Mouse (Mus musculus) stomach, embryonic 15.5 days (tissue): Measurements from ENCODE around the gene Rps19. TPM values are rescaled to one million over a fixed set of nuclear protein-coding genes. Genes with fewer than 3 reads are reported as not detected.

Source experiments
- ATAC-seq: fragments of 200-750 bp; cut with Nextera tagmentation; 2 replicates; pipeline ENCODE4 v1.8.0; 2017; ENCODE audit warnings: low read depth, moderate number of reproducible peaks, moderate TSS enrichment; ENCODE audit not compliant: insufficient read depth, low FRiP score
- H3K27ac ChIP-seq: fragments of 300-500 bp; sonication (generic); 2 replicates; pipeline ENCODE4 v1.5.1; 2015; ENCODE audit warnings: mild to moderate bottlenecking, inconsistent platforms
- H3K27me3 ChIP-seq: fragments of 300-500 bp; sonication (generic); replicated peaks from 2 replicates; pipeline ENCODE4 v1.6.1; 2015; ENCODE audit warnings: inconsistent platforms
- H3K36me3 ChIP-seq: fragments of 300-500 bp; sonication (generic); 2 replicates; pipeline ENCODE4 v1.6.1; 2015; ENCODE audit warnings: inconsistent platforms
- H3K4me1 ChIP-seq: fragments of 300-500 bp; sonication (generic); 2 replicates; pipeline ENCODE4 v1.6.1; 2015; ENCODE audit warnings: inconsistent platforms
- H3K4me2 ChIP-seq: fragments of 300-500 bp; sonication (generic); 2 replicates; pipeline ENCODE4 v1.6.1; 2015; ENCODE audit warnings: mild to moderate bottlenecking, inconsistent platforms
- H3K4me3 ChIP-seq: fragments of 300-500 bp; sonication (generic); replicated peaks from 2 replicates; pipeline ENCODE4 v1.5.1; 2015; ENCODE audit warnings: inconsistent platforms
- H3K9ac ChIP-seq: fragments of 300-500 bp; sonication (generic); 2 replicates; pipeline ENCODE4 v1.6.1; 2015; ENCODE audit warnings: inconsistent platforms
- H3K9me3 ChIP-seq: fragments of 300-500 bp; sonication (generic); 2 replicates; pipeline ENCODE4 v1.6.1; 2016; ENCODE audit warnings: inconsistent platforms
- WGBS: fragments of 180-500 bp; shearing (Covaris S2); methylation state at CpG from one replicate; pipeline ENCODE4 v1.1.7; 2015; 5-methylcytosine and 5-hydroxymethylcytosine counted together
- polyA plus RNA-seq: library from polyadenylated mRNA; unstranded; fragments of >200 nt; fragmentation: Nextera tagmentation; extraction: Ambion mirVana; gene quantifications from 2 replicates; pipeline ENCODE4 v1.2.1, GENCODE M21; 2015

Rps19 gene
- polyA plus RNA-seq, 1 experiment from 2014 or later = 2,486 TPM

- no peak for ATAC-seq
- Histone ChIP-seq H3K27ac (no peak overlapping the region), H3K4me2 (no peak overlapping the region), H3K4me1 (peaks cover 4% of the 10 kb centered on the region; the same call in 1 of the 2 replicates), H3K4me3 (no peak overlapping the region), H3K36me3 (peaks cover 54% of the 10 kb centered on the region), H3K27me3 (no peaks in the 10 kb centered on the region), H3K9me3 (no peaks in the 10 kb centered on the region), H3K9ac (no peak overlapping the region)
- 88% methylated on average over 14 of the region's 14 CpGs for WGBS
These were observed 28.3 kb downstream of the Rps19 start for GRCm38 (mm10) chr7:24912480-24912879.

- Histone ChIP-seq H3K27me3 (no peaks in the 10 kb centered on the region), H3K4me1 (no peaks in the 10 kb centered on the region), H3K27ac (no peak overlapping the region), H3K4me3 (no peak overlapping the region), H3K9me3 (no peaks in the 10 kb centered on the region), H3K4me2 (no peak overlapping the region), H3K9ac (no peak overlapping the region), H3K36me3 (peaks cover 59% of the 10 kb centered on the region)
- 88% methylated on average over 20 of the region's 20 CpGs for WGBS
- peak; percentile 4; the same call in 1 of the 2 replicates for ATAC-seq
These were observed 34.7 kb downstream of the Rps19 start for GRCm38 (mm10) chr7:24918763-24919323.

- Histone ChIP-seq H3K9me3 (no peaks in the 10 kb centered on the region), H3K36me3 (peaks cover 68% of the 10 kb centered on the region), H3K4me3 (no peak overlapping the region), H3K4me2 (no peak overlapping the region), H3K27ac (no peak overlapping the region), H3K4me1 (no peaks in the 10 kb centered on the region), H3K9ac (no peak overlapping the region), H3K27me3 (no peaks in the 10 kb centered on the region)
- WGBS = 88% methylated on average over 9 of the region's 9 CpGs
- ATAC-seq = no peak
These were observed 35.6 kb downstream of the Rps19 start for GRCm38 (mm10) chr7:24919728-24920127.

GRCm38 (mm10) chr7:24930475-24930874 is 46.3 kb downstream of the Rps19 start:
- Histone ChIP-seq H3K4me3 (no peak overlapping the region), H3K27ac (no peak overlapping the region), H3K4me1 (0 out of 2 replicates have a peak, but pooled peaks cover 3% of the 10 kb centered on the region), H3K36me3 (0 out of 2 replicates have a peak, but pooled peaks cover 13% of the 10 kb centered on the region), H3K4me2 (no peak overlapping the region), H3K9ac (no peak overlapping the region), H3K27me3 (peaks cover 66% of the 10 kb centered on the region), H3K9me3 (no peaks in the 10 kb centered on the region)
- ATAC-seq = no peak
- WGBS = 46% methylated on average over 6 of the region's 6 CpGs

GRCm38 (mm10) chr7:24931651-24932050 is 47.5 kb downstream of the Rps19 start:
- no peaks in the 10 kb centered on the region for H3K9me3 ChIP-seq
- peaks cover 72% of the 10 kb centered on the region for H3K27me3 ChIP-seq
- no peak overlapping the region for H3K4me3 ChIP-seq
- 0 out of 2 replicates have a peak, but pooled peaks cover 3% of the 10 kb centered on the region for H3K36me3 ChIP-seq
- no peak overlapping the region for H3K9ac ChIP-seq
- no peak for ATAC-seq
- H3K4me2 ChIP-seq = no peak overlapping the region
- H3K4me1 ChIP-seq = 0 out of 2 replicates have a peak, but pooled peaks cover 3% of the 10 kb centered on the region
- no peak overlapping the region for H3K27ac ChIP-seq
- WGBS = 3% methylated on average over 15 of the region's 15 CpGs

Other genes starting within 250 kb of the Rps19 start
- 22.6 and 42.2 TPM in 2 replicates for gene Lypd3, start 247.8 kb upstream of the Rps19 start, polyA plus RNA-seq
- gene Tex101, start 207.7 kb upstream of the Rps19 start, polyA plus RNA-seq = 0.21 TPM in 1 of 2 replicates, not detected in the other
- gene BC049730, start 175.1 kb upstream of the Rps19 start, polyA plus RNA-seq = not detected in 2 replicates
- not detected in 2 replicates for gene Gm4763, start 157.5 kb upstream of the Rps19 start, polyA plus RNA-seq
- 3.3 and 3.7 TPM in 2 replicates for gene Cd177, start 124.1 kb upstream of the Rps19 start, polyA plus RNA-seq
- gene Ceacam10, start 107.2 kb upstream of the Rps19 start, polyA plus RNA-seq = 0.95 and 1.2 TPM in 2 replicates
- gene Gm9844, start 22.2 kb upstream of the Rps19 start, polyA plus RNA-seq = 13.5 and 34.6 TPM in 2 replicates
- gene Lypd4, start 14.4 kb upstream of the Rps19 start, polyA plus RNA-seq = not detected in 2 replicates
- gene Dmrtc2, start 14.3 kb upstream of the Rps19 start, polyA plus RNA-seq = not detected in 2 replicates
- gene Cd79a, start 13.0 kb downstream of the Rps19 start, polyA plus RNA-seq = 1.1 and 1.5 TPM in 2 replicates
- gene Arhgef1, start 18.5 kb downstream of the Rps19 start, polyA plus RNA-seq = 86.9 and 97.5 TPM in 2 replicates
- not detected in 2 replicates for gene Gm4881, start 60.1 kb downstream of the Rps19 start, polyA plus RNA-seq
- gene Rabac1, start 88.4 kb downstream of the Rps19 start, polyA plus RNA-seq = 172 and 217 TPM in 2 replicates
- 3.6 and 4.3 TPM in 2 replicates for gene Atp1a3, start 121.6 kb downstream of the Rps19 start, polyA plus RNA-seq
- 5.4 and 6.3 TPM in 2 replicates for gene Grik5, start 188.0 kb downstream of the Rps19 start, polyA plus RNA-seq
- gene Zfp574, start 188.2 kb downstream of the Rps19 start, polyA plus RNA-seq = 26.7 and 27.3 TPM in 2 replicates